Mouse (Mus musculus) liver, adult 2 months (tissue): Measurements from ENCODE around the gene Slamf6.

ENCODE experiments used
- CTCF ChIP-seq: fragments of 200-500 bp; IDR thresholded peaks from 2 replicates; pipeline ENCODE4 v1.5.1; 2011; ENCODE audit warnings: low read depth, low read length, control low read depth
- POLR2A ChIP-seq: fragments of 200-500 bp; IDR thresholded peaks from 2 replicates; pipeline ENCODE4 v1.6.1; 2011; ENCODE audit warnings: low read length, control low read depth; ENCODE audit not compliant: insufficient read depth; ENCODE audit errors: extremely low read depth

DNA sequence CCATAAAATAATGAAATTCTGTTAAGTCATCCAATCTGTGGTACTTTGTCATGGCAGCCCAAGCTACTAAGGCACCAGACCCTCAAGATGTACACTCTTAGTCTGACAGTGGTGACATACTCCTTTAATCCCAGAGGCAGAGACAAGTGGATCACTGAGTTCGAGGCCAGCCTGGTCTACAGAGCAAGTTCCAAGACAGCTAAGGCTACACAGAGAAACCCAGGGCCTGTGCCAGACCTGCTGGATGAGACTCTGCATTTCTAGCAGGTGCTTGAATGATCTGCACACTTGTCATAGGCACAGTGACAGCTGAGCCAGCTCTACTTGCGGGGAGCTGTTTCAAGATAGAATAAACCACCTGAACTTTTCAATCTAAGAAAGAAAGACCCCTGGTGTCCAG is 77.2 kb downstream of the Slamf6 start:
- TF ChIP-seq CTCF (no peak), POLR2A (no peak)
